Mouse (Mus musculus): ENCODE measurements at regions not wholly inside any gene's neighbourhood (a gene's known extent, or its start where the extent isn't known, plus 50 kb on each side); places are given as distances from the start of the nearest gene placed in this dataset.

DNA sequence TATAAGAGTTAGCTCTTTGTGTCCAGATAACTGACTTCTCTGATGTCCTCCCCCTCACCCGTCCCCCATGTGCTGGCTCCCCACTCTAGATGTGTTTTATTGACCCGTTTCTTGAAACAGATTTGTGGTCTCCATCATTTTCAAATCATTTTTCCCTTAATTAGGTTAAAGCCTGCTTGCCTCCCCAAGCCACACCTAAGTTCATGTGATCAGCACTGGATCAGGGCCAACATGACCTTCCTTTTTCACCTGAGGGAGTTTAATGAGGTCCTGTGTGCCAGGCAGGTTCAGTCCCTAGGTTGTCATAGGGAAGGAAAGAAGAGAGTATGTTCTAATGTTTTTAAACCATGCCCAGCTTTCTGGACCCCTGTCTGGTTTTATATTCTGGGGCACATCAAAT lies 390.9 kb upstream of the Slc35b3 start:
- no peak for DNase-seq (ENCODE audit: low spot score)

DNA sequence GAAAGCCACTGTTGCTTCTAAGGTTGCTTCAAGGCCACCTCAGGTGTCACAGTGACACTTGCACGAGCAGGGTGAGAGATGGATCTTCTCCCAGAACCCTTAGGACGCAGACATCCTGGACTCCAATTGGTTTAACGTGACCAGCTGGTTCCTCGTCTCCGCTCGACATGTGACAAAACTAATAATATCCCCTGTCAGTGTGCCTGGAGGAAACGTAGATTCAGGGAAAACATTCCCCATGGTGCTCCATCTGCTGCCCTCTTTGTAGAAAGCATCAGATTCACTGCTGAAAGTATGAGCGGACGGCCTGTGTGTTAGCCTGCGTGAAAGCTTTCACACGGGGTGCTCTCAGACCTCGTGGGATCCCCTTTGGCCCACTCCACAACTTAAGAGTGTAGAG lies 390.0 kb upstream of the Slc35b3 start:
- peak; percentile 9 for DNase-seq (ENCODE audit: low spot score)

DNA sequence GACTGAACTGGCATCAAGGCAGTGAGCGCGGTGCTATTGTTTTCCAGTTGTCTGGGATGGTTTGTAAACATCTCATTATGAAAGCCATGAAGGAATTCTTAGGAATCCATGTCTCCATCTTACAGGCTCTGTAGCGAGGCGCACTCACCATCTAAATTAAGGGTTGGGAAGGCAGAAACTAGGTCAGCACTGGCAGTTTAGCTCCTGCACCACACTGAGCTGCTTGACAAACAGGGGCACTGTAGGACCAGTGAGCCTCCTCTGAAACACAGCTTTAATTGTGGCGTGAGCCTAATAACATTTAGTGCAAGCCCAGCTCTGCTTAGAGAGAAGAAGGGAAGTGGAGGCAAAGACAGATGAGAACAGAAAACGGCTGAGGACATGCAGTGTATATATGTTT lies 387.1 kb upstream of the Slc35b3 start:
- no peak for DNase-seq (ENCODE audit: low spot score)

DNA sequence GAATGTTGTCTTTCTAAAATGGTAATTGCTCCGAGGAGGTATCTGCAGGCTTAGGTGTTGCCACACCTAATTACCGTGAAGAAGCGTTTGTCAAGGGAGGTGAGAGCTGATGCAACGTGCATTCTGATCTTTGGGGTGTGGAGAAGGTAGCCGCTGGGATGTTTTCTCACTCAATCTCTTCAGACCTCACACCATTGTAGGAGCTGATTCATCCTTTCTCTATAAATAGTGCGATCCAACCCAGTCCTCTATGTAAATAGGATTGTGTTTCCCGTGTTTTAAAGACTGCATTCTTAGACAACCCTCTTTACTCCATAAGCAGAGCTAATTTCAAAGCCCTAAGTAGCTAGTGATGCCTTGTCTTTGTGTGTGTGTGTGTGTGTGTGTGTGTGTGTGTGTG lies 374.2 kb upstream of the Slc35b3 start:
- DNase-seq (ENCODE audit: low spot score): no peak

DNA sequence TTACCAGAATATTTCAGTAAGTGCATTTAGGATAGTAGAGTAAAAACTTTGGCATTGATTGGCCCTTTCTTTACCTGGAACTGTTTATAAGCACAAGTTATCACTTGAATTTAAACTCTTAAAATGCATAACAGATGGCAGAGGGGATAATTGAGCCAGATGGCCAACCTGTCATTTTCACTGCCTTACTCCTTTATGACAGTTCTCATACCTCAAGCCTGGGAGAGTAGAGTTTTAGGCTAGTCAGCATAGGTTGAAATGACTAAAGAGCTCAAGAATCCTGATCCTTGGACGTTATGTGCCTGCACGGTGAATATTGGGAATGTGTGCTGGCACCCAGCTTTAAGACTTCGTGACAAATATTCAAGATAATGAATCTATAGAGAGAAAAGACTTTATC lies 369.1 kb upstream of the Slc35b3 start:
- DNase-seq (ENCODE audit: low spot score): no peak

DNA sequence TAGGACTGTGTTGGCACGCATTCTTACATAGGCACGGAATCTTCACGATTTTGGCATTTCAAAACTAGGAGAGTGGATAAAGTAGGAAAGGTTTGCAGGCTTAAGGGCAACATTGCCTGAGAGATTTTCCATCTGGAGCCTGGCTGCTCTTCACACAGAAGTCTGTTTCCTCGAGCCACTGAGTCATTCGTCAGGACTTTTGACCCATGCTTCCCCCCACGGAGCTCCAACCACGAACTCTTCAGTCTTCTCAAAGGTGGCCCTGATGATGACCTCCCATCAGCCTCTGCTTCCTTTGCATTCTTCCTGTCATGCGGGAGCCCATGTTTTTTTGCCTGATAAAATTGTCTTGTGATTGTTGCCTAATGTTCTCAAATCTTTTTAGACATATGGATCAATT lies 365.5 kb upstream of the Slc35b3 start:
- DNase-seq (ENCODE audit: low spot score): no peak

DNA sequence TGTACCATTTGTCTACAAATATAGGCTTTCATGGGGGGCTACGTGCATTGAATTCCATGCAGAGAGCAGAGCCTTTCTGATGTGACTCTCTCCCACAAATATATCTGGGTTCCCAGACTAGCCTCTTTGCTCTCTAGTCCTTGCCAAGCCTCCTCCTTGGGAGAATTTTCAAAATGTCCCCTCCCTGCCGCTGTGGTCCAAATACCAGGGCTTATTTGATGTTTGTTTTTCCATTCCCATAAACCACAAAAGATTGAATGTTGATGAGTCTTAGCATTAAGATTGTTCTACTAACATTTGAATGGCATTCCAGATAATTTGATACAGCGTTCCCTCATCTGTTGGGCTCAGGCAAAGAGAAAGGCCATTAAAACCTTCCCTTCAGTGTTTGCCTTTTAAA lies 360.4 kb upstream of the Slc35b3 start:
- DNase-seq (ENCODE audit: low spot score): no peak

DNA sequence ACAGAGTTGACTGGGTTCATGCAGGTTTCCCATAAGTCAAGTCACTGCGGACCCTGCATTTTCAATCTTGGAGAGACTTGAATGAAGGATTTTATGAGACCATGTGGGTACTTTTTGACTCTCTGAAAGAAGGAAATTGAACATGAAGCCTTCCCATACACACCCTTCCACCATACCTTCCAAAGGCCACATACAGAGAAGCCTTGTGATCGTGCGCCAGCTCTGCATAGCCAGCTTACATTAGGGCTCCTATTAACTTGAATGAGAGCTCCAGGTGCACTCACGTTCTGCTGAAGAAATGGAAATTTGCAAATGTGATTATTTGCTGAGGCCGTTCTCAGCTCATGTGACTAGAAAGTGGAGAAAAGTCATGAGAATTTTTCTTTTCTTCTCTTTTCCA lies 349.1 kb upstream of the Slc35b3 start:
- DNase-seq (ENCODE audit: low spot score): no peak

DNA sequence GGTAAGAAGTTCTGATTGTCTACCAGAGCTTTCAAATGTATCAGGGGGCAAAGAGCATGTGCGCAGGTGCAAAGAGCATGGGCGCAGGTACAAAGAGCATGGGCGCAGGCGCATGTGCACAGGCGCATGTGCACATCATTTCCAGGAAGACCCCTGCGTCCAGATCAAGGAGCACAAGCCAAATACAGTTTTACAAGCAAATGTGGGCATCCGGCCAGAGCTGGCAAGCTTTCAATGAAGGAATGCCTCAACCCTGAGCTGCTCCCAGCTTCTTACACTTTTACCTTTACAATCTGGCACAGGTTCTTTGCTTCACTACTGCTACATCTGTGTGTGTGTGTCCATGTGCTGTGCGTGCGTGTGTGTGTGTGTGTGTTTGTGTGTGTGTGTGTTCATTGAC lies 347.2 kb upstream of the Slc35b3 start:
- DNase-seq (ENCODE audit: low spot score): no peak

DNA sequence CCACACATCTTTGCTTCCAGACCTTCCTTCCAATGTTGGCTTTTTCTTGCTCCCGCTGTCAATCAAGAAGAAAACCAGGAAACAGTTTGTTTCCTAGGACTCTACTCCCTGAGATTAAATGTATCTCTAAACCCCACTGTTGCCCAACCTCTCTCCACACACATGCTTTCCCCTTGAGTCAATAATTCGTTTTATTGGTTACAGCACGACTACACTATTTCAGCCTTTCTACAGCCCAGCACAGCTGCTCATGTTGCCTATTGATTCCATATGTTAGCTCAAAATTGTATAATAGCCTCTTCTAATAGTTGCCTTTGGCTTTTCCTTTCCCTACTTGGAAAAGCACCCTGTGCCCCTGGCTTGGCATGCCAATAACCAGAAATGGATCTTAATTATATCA lies 346.2 kb upstream of the Slc35b3 start:
- DNase-seq (ENCODE audit: low spot score): no peak

DNA sequence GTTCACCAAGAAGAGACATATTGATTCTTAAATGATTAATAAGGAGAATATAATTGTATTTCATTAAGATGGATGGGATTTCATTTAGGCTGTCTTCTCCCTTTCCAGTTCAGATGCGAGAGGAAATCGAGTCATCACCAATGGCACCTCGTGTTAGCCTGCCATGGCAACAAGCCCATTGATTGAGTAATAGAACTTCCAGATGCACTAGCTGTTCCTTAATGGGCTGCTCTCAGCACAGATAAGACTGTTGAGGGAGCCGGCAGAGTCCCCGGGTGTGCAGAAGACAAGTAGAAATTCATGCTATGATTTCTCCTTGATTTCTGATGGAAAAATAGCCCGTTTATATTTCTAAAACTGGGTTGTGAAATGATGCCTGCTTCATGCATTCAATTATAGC lies 336.5 kb upstream of the Slc35b3 start:
- DNase-seq (ENCODE audit: low spot score): no peak

DNA sequence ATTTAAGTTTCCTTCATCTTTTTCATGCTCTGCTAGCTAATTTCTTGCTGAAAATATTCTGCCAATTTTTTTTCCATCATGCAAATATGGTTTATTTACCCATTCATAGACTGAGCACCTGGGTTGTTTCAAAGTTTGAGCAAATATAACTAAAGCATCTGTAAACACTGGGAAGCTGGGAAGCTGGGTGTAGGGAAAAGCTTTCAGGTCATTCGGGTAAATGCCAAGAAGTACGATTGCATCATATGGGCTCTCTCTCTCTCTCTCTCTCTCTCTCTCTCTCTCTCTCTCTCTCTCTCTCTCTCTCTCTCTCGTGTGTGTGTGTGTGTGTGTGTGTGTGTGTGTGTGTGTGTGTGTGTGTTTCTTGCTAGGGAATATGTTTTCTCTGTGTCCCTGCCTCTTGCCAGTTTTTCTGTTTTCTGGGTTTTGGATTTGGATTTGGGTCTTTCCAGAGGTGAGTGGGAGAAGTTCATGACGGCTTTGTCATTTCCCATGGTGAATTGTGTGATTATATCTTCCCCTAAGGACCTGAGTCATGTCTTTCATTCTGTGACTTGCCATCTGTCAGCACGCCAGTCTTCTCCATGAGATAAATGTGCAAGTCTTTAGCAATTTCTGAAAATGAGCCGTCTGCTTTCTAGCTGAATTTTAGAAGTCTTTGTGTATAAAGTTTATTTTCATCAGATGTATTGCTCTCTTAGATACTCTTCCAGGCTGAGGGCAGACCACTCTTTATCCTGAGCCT lies 329.7 kb upstream of the Slc35b3 start:
- peak; percentile 21 for DNase-seq (ENCODE audit: low spot score)

DNA sequence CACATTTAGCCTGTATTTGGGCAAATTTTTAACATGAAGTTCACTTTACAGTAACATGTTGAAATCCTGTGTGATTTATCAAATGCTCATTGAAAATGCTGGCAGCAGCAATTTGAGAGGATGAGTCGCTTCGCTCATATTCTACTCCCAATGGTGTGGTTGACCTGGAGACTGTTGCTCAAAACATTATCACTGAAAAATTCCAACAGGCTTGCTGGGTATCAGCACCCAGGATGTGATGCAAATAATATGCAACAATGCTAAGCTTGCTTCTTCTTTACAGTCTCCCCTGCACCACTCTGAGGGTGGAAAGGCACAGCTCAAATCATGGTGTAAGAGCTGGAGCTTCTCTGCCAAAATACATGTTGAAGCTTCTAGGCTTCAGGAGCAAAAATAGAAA lies 321.6 kb upstream of the Slc35b3 start:
- DNase-seq (ENCODE audit: low spot score): no peak

DNA sequence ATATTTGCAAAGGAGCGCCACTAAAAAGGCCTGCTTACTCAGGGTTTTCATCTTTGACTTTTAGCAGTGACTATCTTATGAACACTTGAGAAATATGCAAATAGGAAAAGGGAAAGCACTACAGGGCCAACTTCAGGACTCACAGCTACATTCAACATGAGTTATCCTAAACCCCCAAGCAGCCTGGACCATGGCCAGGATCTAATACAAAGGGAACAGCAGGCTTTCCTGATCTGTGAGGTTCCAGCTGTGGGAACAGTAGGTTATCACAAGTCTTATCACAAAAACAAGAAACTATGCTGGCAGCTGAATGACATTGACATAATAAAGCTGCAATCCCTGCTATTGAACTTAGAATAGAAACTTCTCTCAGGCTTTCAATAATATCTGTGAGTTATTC lies 317.4 kb upstream of the Slc35b3 start:
- DNase-seq (ENCODE audit: low spot score): no peak

DNA sequence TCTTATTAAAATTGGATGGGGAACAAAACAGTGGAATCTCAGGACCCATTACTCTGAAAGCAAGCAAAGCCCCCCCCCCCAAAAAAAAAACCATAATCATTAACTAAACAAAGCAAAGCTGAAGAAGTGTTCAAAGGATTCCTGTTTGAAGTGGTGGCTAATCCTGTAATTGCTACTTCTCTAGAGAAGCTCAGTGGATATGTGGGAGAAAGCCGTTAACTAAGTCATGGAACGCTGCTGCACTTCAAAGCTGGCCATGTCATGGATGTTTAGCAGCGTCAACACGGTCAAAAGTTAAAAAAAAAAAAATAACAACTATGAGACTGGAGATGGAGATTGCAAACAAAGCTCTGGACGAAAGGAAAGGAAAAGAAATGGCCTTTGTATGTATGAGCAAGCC lies 305.3 kb upstream of the Slc35b3 start:
- no peak for DNase-seq (ENCODE audit: low spot score)

DNA sequence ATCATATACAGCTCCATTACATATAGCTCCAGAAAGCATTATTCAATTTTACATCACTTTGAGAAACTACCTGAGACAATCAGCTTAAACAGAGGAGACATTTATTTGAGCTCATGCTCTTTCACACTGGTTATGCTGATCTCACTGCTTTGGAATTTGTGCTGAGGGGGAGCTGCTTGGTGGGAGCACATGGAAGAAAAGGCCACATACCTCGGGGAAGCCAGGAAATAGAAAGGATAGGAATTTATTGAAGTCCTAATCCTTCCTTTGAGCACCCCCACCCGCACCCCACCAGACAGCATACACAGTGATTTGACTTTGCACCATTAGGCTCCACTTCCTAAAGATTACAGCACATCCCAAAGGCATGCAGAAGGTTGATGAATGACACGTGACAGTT lies 296.0 kb upstream of the Slc35b3 start:
- no peak for DNase-seq (ENCODE audit: low spot score)

DNA sequence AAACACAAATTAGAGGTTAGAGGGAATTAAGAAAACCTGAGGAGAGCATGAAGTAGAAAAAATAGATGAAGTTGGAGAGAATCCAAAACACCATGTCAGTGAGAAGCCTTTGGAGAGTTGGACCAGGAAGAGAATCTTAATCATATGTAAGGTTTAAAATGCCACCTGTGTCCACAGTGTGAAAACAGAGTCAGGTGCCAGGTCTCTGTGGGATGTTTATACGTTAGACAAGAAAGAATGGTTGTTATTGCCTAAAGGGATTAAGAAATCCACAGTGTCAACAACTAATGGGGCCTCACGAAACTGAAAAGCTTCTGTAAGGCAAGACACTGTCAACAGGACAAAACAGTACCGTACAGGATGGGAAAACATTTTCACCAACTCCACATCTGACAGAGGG lies 294.7 kb upstream of the Slc35b3 start:
- DNase-seq (ENCODE audit: low spot score): no peak

DNA sequence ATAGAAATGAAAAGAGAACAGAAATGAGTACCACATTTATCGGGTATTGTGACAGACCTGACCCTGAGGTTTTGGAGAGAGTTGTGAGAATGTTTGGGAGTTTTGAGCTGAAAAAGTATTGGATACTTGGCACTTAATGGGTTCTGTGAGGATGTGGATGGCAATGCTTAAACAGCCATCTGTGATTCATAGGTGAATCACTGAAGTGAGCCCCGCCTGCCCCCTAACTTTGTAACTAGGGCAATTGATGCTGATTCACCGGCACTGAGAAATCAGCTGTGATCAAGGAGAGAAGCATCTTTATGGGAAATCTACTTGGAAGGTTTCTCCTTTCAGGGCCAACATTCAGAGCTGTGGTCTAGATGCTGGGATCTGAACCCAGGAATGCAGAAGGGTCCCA lies 291.9 kb upstream of the Slc35b3 start:
- no peak for DNase-seq (ENCODE audit: low spot score)

DNA sequence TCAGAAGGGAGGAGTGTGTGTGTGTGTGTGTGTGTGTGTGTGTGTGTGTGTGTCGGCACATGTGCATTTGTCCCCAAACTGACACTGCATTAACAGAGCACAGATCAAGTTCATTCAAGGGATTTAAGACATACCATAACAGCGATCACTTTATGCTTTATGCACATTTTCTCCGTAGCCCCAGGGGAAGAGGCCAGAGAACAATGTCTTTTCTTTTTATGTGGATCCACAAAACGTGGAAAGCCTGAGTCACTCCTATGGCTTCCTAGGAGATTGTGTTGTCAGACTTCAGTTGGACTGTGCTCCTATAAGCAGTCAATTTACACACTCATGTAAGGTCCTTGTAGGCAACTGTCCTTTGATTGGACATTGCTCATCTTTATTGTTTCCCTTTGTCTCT lies 289.4 kb upstream of the Slc35b3 start:
- DNase-seq (ENCODE audit: low spot score): no peak

DNA sequence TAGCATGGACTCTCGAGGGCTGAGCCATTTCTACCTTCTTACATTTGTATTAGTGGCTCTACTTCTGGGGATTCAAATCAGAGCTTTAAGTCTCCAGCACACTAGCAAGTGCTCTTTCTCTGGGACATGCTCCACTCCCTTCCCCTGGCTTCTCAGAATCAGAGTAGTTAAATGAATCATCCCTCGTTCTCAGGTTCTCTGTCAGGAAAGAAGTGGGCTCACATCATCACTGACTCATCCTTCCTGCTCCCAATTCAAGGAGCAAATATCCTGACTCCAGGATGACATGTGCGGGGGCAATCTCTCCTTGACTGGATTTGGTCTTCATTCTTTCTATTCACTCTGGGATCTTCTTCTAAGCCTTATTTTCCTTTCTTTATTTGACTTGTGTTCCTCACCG lies 266.2 kb upstream of the Slc35b3 start:
- no peak for DNase-seq (ENCODE audit: low spot score)

DNA sequence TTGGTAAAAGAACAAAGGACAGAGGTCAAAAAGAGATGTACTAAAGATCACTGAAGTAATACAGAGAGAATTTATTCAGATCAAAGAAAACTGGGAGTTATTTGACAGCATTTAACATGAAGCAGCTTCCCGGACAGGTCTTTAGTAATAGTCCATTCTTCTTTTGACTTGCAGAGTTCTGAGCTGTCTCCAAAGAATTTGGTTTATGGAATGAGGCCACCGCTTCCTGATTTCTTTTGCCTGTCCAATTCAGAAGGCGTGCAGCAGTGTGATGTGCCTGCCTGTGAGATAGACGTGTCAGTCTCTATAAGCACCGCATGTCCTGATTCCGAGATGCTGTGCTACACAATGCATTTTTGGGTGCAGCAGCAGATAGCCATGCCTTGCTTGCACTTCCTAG lies 265.0 kb upstream of the Slc35b3 start:
- no peak for DNase-seq (ENCODE audit: low spot score)

DNA sequence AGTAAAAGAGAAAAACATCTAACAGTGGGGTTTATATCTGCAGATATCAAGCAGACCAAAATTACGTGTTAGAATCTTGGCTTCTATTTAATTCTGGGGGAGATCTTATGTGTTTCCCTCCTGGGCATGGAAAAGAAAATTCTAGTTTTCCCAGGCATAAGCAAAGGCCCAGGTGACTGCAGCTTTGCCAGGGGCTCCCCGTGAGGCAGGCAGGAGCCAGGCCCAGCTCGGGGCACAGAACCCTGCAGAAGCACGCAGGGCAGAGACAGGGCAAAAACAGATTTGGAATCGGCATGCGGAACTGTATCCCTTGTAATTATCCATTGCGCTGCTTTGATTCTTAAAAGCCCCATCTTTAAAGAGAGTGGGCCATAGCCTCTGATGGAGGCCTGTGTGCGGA lies 250.4 kb upstream of the Slc35b3 start:
- DNase-seq (ENCODE audit: low spot score): no peak

DNA sequence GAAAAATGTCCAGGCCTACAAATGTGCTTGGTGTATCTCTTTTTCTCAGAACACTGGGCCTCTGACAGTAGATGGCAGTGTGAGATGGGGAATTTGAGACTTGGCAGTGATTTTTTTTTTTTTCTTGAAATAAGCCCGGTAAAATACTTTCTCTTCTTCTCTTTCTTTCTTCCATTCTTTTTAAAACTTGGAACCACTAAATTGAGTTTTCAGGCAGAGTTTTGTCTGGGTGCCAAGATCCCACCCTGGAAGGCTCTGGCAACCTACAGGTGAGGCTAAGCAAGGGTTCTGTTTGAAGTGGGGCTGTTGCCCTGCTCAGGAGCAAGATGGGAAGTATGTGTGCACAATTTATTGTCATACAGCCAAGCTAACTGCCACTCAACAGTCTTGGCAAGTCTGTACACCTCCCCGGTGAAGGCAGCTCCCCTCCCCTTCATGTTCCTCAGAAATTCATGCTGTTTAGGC lies 223.1 kb upstream of the Slc35b3 start:
- DNase-seq (ENCODE audit: low spot score): peak; percentile 2

DNA sequence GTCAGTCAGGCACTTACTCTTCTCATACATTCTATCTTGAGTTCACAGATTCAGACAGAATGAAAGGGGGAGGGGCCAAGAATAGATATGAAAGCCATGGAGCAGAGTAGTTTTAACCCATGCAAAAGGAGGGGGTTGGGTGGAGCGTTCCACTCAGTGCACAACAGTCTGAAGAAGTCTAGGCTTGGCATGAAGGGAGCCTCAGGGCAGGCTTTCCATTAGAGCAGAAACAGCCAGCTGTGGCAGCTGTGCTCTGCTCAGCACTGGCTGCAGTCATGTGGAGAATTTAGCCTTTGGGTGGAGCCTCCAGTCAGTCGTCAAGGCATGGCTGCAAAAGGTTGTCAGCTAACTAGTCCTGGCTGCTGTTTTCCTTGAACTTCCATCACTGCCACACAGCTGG lies 201.3 kb upstream of the Slc35b3 start:
- DNase-seq (ENCODE audit: low spot score): no peak

DNA sequence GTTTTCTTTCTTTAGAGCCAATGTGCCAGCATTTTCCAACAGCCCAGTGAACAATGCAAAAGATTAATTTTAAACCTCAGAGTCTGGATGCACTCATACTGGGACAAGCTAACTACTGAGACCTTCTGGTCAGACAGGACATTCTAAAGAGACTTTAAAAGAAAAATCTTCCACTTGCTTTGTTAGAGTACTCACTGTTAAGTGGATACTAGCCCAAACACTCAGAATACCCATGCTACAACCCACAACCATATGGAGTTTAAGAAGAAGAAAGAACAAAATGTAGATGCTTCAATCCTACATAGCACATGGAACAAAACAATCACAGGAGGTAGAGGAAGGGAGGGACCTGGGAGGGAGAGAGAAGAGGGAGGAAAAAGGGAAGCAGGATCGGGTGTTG lies 167.3 kb upstream of the Slc35b3 start:
- no peak for DNase-seq (ENCODE audit: low spot score)

All from layer of hippocampus, adult 9-10 months (tissue).